Mouse (Mus musculus): ENCODE results near the gene Nfatc2.

GRCm38 (mm10) chr2:168543026-168543425, 58.4 kb downstream of the Nfatc2 start:
- TF ChIP-seq POLR2A (IDR thresholded peaks at IDR 0.05; ENCODE audit: borderline replicate concordance, low read depth, low read length) (no peak), CTCF (IDR thresholded peaks at IDR 0.05; ENCODE audit: low read depth, low read length) (no peak)
